Mouse (Mus musculus): Measurements from ENCODE around the gene Dhx32. TPM values are rescaled to one million over a fixed set of nuclear protein-coding genes. Genes with fewer than 3 reads are reported as not detected.

Dhx32 gene
- total and polyA plus RNA-seq, 3 experiments: 25.6 to 27.1 TPM; not detected in 1

DNA sequence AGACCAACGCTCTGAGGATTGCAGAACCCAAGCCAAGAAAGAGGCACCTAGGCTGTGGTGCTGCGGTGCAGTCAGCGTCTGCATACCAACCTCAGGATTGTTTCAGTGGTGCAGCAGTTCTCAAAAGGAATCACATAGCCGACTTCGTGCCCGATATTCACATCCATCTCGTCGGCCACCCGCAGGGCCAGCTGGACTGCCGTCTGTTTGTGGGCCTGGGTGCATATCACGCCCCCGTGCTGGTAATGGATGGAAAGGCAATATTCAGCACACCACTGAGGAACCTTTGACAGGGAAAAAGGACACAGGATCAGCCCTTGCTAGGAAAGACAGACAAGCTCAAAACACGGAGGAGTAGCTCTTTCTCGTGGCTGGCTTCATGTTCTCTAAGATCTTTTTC, 33.8 kb downstream of the Dhx32 start:
- Histone ChIP-seq H3K79me2 (ENCODE audit: control insufficient read depth, insufficient read depth, low read length, poor library complexity) (no peaks in the 10 kb centered on the region), H3K27ac (ENCODE audit: control insufficient read depth, low read depth, low read length) (no peak overlapping the region), H3K4me3 (ENCODE audit: control insufficient read depth in 1 of 2, insufficient read depth in 1 of 2, low read depth in 2 of 2, low read length in 2 of 2) (no peak overlapping the region), H3K9me3 (replicated peaks; ENCODE audit: insufficient read depth, low read length) (no peaks in the 10 kb centered on the region), H3K9ac (ENCODE audit: control insufficient read depth, low read depth, low read length, poor library complexity, severe bottlenecking) (no peak overlapping the region), H3K27me3 (ENCODE audit: control insufficient read depth in 1 of 2, insufficient read depth in 2 of 2, low read length in 2 of 2) (no peaks in the 10 kb centered on the region), H3K4me1 (ENCODE audit: control insufficient read depth in 1 of 2, insufficient read depth in 2 of 2, low read length in 2 of 2) (no peaks in the 10 kb centered on the region), H3K36me3 (ENCODE audit: control insufficient read depth in 1 of 2, insufficient read depth in 2 of 2, low read length in 2 of 2) (peaks cover 0 to 2% of the 10 kb centered on the region in 2 experiments; a peak in 2 of 4 replicates)
- no peak for TF ChIP-seq POLR2A (IDR thresholded peaks at IDR 0.05; ENCODE audit: control insufficient read depth in 1 of 2, insufficient read depth in 1 of 2, low read depth in 1 of 2, low read length in 2 of 2, poor library complexity in 1 of 2)
- TF ChIP-seq MEF2A (IDR thresholded peaks at IDR 0.05; ENCODE audit: extremely low read depth, insufficient replicate concordance, low read depth, low read length, poor library complexity, severe bottlenecking): no peak
- no peak for TF ChIP-seq UBTF (IDR thresholded peaks at IDR 0.05; ENCODE audit: borderline replicate concordance, insufficient read depth, low read depth, low read length)
- TF ChIP-seq MYC (IDR thresholded peaks at IDR 0.05; ENCODE audit: low read depth, low read length): no peak
- TF ChIP-seq MXI1 (IDR thresholded peaks at IDR 0.05; ENCODE audit: low read depth, low read length): no peak
- TF ChIP-seq BHLHE40 (IDR thresholded peaks at IDR 0.05; ENCODE audit: borderline replicate concordance, low read depth, low read length): no peak
- no peak for TF ChIP-seq ZKSCAN1 (IDR thresholded peaks at IDR 0.05; ENCODE audit: low read depth, low read length)
- TF ChIP-seq CHD2 (IDR thresholded peaks at IDR 0.05; ENCODE audit: low read length): no peak
- no peak for TF ChIP-seq JUND (IDR thresholded peaks at IDR 0.05; ENCODE audit: low read depth, low read length)
- no peak for TF ChIP-seq E2F4 (IDR thresholded peaks at IDR 0.05; ENCODE audit: borderline replicate concordance, low read depth, low read length)
- TF ChIP-seq ZNF384 (IDR thresholded peaks at IDR 0.05; ENCODE audit: low read depth, low read length): no peak
- TF ChIP-seq EP300 (IDR thresholded peaks at IDR 0.05; ENCODE audit: low read depth in 1 of 2, low read length in 2 of 2): no peak
- TF ChIP-seq SIN3A (IDR thresholded peaks at IDR 0.05; ENCODE audit: low read length): no peak
- no peak for TF ChIP-seq GATA1 (IDR thresholded peaks at IDR 0.05; ENCODE audit: low read depth, low read length)
- TF ChIP-seq NRF1 (IDR thresholded peaks at IDR 0.05; ENCODE audit: insufficient read depth, low read depth, low read length, poor library complexity, severe bottlenecking): no peak
- TF ChIP-seq MAX (IDR thresholded peaks at IDR 0.05; ENCODE audit: low read length): no peak
- no peak for DNase-seq (ENCODE audit: low read depth, low spot score)

GRCm38 (mm10) chr7:133747372-133747771, 35.2 kb downstream of the Dhx32 start:
- Histone ChIP-seq H3K9ac (ENCODE audit: control insufficient read depth, low read depth, low read length, poor library complexity, severe bottlenecking) (no peak overlapping the region), H3K4me3 (ENCODE audit: control insufficient read depth in 1 of 2, insufficient read depth in 1 of 2, low read depth in 2 of 2, low read length in 2 of 2) (no peak overlapping the region), H3K27me3 (ENCODE audit: control insufficient read depth in 1 of 2, insufficient read depth in 2 of 2, low read length in 2 of 2) (no peaks in the 10 kb centered on the region), H3K27ac (ENCODE audit: control insufficient read depth, low read depth, low read length) (no peak overlapping the region), H3K4me1 (ENCODE audit: control insufficient read depth in 1 of 2, insufficient read depth in 2 of 2, low read length in 2 of 2) (no peaks in the 10 kb centered on the region), H3K9me3 (replicated peaks; ENCODE audit: insufficient read depth, low read length) (no peaks in the 10 kb centered on the region), H3K79me2 (ENCODE audit: control insufficient read depth, insufficient read depth, low read length, poor library complexity) (no peaks in the 10 kb centered on the region), H3K36me3 (ENCODE audit: control insufficient read depth in 1 of 2, insufficient read depth in 2 of 2, low read length in 2 of 2) (peaks cover 0 to 3% of the 10 kb centered on the region in 2 experiments; a peak in 2 of 4 replicates)
- no peak for DNase-seq (ENCODE audit: low read depth, low spot score)
- no peak for TF ChIP-seq CTCF (IDR thresholded peaks at IDR 0.05 in 2 of 3, conservative IDR thresholded peaks at IDR 0.05 in 1 of 3; ENCODE audit: control insufficient read depth in 1 of 3, insufficient read depth in 1 of 3, low read depth in 2 of 3, low read length in 3 of 3, poor library complexity in 1 of 3, severe bottlenecking in 1 of 3)
- TF ChIP-seq TCF12 (IDR thresholded peaks at IDR 0.05; ENCODE audit: low read depth, low read length): no peak
- TF ChIP-seq TAL1 (IDR thresholded peaks at IDR 0.05; ENCODE audit: low read length): no peak
- no peak for TF ChIP-seq ZMIZ1 (IDR thresholded peaks at IDR 0.05; ENCODE audit: low read depth, low read length)

Data from MEL (cell line).